Mouse (Mus musculus) effector memory CD4-positive, alpha-beta T cell, adult 7 months (primary cell): ENCODE measurements around the gene Cpz. TPM values are rescaled to one million over a fixed set of nuclear protein-coding genes. Genes with fewer than 3 reads are reported as not detected.

ENCODE experiments used
- polyA plus RNA-seq: library from polyadenylated mRNA; unstranded; fragments of 100-300 nt; shearing (Covaris generic); gene quantifications from one replicate; pipeline ENCODE4 v1.2.1, GENCODE M21; 2017

The Cpz gene
- polyA plus RNA-seq = not detected

DNA sequence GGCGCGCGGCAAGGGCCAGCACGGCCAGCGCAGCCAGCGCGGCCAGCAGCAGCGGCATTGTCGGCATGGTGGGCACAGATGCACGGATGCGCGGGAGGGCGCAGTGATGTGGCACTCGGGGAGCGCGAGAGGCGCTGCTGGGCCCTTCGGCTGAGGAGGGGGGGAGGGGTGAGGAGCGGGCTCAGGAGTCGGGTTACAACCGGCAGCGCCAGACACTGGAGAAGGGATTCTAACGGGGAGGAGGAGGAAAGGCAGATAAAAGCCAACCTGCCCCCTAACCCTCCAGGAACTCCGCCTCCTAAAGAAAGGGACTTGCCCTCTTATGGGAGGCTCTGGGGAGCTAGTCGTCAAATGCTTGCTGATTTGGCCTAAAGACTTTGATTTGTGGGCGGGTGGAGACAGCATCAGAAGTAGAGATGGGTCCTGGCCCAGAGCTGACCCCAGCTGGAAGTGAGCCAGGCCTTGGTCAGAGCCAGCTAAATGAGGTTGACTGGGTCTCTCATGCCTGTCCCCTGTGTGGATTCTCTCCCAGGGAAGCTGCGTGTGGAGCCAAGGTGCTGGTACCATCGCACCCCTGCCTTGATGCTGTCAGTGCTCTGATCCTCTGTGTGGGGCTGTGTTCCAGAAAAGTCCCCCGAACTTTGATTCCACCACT is at the start of gene Cpz:
Gene Cpz (minus strand): TSS at position 230 of the 655 bp plus-strand sequence.

DNA sequence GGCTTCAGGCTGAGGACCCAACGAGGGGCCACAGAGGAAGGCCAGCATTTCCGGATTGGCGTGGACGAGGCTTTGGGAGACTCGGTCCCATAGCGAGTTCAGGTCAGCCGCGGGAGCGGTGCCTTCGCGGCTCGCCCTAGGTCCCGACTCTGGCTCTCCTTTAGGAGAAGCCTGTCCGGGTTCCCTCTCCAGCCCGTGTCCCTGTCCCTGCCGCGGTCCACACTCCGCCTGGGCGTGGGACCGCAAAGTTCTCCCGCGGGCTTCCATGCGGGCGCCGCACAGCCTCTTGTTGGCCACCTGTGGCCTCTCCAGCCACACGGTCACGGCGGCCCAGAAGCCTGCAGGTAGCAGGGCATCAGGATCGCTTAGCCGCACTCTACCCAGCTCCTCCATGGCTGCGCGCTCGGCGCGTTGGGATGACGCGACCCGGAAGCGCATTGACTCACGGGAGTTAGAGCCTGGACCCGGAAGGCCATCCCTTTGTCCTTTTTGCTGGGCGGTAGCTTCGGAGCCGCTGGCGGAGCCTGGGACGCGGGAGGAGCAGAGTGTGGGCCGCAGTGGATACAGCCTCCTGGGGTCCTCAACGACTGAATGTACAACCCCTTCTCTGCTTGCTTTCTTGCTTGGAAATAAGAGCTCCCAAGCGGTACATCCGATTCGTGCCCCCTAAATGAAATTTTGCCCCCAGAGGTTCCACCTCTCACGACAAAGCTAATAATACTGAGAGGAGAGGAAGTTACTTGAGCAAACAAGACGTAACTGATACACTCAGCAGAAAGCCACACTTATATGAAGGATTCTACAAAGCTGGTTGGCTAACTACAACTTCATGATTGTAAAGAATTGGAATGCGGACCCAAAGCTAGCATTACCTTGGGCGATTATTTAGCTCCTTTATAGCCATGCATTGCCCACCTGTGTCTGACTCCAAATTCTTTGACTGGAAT is 49.4 kb upstream of the Cpz start, which contains the start of gene Trmt44:
Gene Trmt44 (minus strand): TSS at position 418 of the 947 bp plus-strand sequence.

Other genes starting within 250 kb of the Cpz start
- not detected for gene Adra2c, start 247.4 kb downstream of the Cpz start, polyA plus RNA-seq
- gene Hmx1, start 136.6 kb downstream of the Cpz start, polyA plus RNA-seq = not detected
- gene Trmt44, start 49.4 kb upstream of the Cpz start, polyA plus RNA-seq = 2.9 TPM
- 32.6 TPM for gene Acox3, start 57.3 kb upstream of the Cpz start, polyA plus RNA-seq
- gene Htra3, start 154.1 kb upstream of the Cpz start, polyA plus RNA-seq = 0.20 TPM
- gene Sh3tc1, start 214.3 kb upstream of the Cpz start, polyA plus RNA-seq = 0.22 TPM
- 6.0 TPM for gene Ablim2, start 232.2 kb upstream of the Cpz start, polyA plus RNA-seq